Comparison of ENCODE assay signal across 9 mouse cellular contexts in genomic region chr9:51009656-51009950, GRCm38 (mm10). TPM values are rescaled to one million over a fixed set of nuclear protein-coding genes. Genes with fewer than 3 reads are reported as not detected.
A peak's percentile ranks its signal among the peaks of the same experiment; 100 is the strongest.
DNase-seq lines count a peak whose midpoint lies in the region; ATAC-seq lines count a peak whose summit lies in the region.
"Had no signal": no experiment of that assay in that cellular context is flagged by ENCODE, and none has a peak within 500 bp of the region (broad histone marks: within the 10 kb centered on the region; RNA-seq: fewer than 3 reads in every experiment).

No protein-coding gene starts in this region.

- no peak overlapping the region for H3K27ac ChIP-seq in hindbrain, embryonic 12.5 days
- no peak overlapping the region for H3K27ac ChIP-seq in midbrain, embryonic 12.5 days (replicated peaks)

- no peaks in the 10 kb centered on the region for H3K36me3 ChIP-seq in hindbrain, embryonic 12.5 days
- no peaks in the 10 kb centered on the region for H3K36me3 ChIP-seq in midbrain, embryonic 12.5 days

- no peak overlapping the region for H3K9ac ChIP-seq in hindbrain, embryonic 12.5 days
- H3K9ac ChIP-seq in midbrain, embryonic 12.5 days (replicated peaks) = no peak overlapping the region

- intact Hi-C loops in gastrocnemius, postnatal 14 days (cut with DNase I; ENCODE audit: low total_unique reads) = loop anchor here (1.0 kb wide), 1 partner anchor 160 kb away; no protein-coding TSS in a partner anchor

- H3K27me3 ChIP-seq in hindbrain, embryonic 12.5 days = no peaks in the 10 kb centered on the region
- peaks cover 9% of the 10 kb centered on the region for H3K27me3 ChIP-seq in midbrain, embryonic 12.5 days

- 3% methylated on average over 6 of the region's 6 CpGs for WGBS in hindbrain, embryonic 12.5 days
- 0% methylated on average over 6 of the region's 6 CpGs for WGBS in midbrain, embryonic 12.5 days

- no peaks in the 10 kb centered on the region for H3K4me1 ChIP-seq in hindbrain, embryonic 12.5 days
- no peaks in the 10 kb centered on the region for H3K4me1 ChIP-seq in midbrain, embryonic 12.5 days

- H3K4me3 ChIP-seq in hindbrain, embryonic 12.5 days = peak overlapping the region; percentile 84
- H3K4me3 ChIP-seq in midbrain, embryonic 12.5 days = peak overlapping the region; percentile 71

- ATAC-seq in hindbrain, embryonic 12.5 days (ENCODE audit: low FRiP score) = no peak; the same call in 1 of the 2 replicates
- ATAC-seq in midbrain, embryonic 12.5 days (ENCODE audit: low FRiP score, low read depth) = no peak

- DNase-seq in gastrocnemius, postnatal 10 days = peak; percentile 6
- no peak for DNase-seq in gastrocnemius, postnatal 14 days
- DNase-seq in retina, postnatal 7 days (ENCODE audit: low read depth, low spot score) = peak; percentile 13
- DNase-seq in retina, postnatal 1 day = no peak
- no peak for DNase-seq in adrenal gland, postnatal 4 days (ENCODE audit: low spot score in 2 of 2)
- no peak for DNase-seq in layer of hippocampus, postnatal 25 days (ENCODE audit: extremely low spot score in 1 of 2, low spot score in 1 of 2)

- no peaks in the 10 kb centered on the region for H3K9me3 ChIP-seq in hindbrain, embryonic 12.5 days (replicated peaks)
- H3K9me3 ChIP-seq in midbrain, embryonic 12.5 days = no peaks in the 10 kb centered on the region

- H3K4me2 ChIP-seq in hindbrain, embryonic 12.5 days (replicated peaks) = peak overlapping the region; percentile 74
- peak overlapping the region; percentile 84 for H3K4me2 ChIP-seq in midbrain, embryonic 12.5 days (replicated peaks)

RNA-seq across cellular contexts. Expression of gene Sik2, which starts 0.7 kb away (rescaled TPM):
- 10 to 100 TPM; 15.4 to 16.6 TPM for total RNA-seq in gastrocnemius, postnatal 10 days (2021)
- 10 to 100 TPM; 12.0 to 13.3 TPM for total RNA-seq in gastrocnemius, postnatal 14 days (2021)
- polyA plus RNA-seq in hindbrain, embryonic 12.5 days (2016; fragmentation: Nextera tagmentation; extraction: Ambion mirVana) = 17.7 and 20.3 TPM in 2 replicates
- 14.2 and 15.1 TPM in 2 replicates for polyA plus RNA-seq in midbrain, embryonic 12.5 days (2016; fragmentation: Nextera tagmentation; extraction: Ambion mirVana)
- total RNA-seq in adrenal gland, postnatal 4 days (2021) = 10 to 100 TPM; 51.1 to 56.3 TPM
- 10 to 100 TPM; 36.0 to 38.3 TPM for total RNA-seq in layer of hippocampus, postnatal 25 days (2021)

RNA-seq across cellular contexts. Expression of gene Btg4, which starts 51.1 kb away (rescaled TPM):
- total RNA-seq in gastrocnemius, postnatal 10 days (2021) = not detected
- total RNA-seq in gastrocnemius, postnatal 14 days (2021) = not detected
- not detected in 2 replicates for polyA plus RNA-seq in hindbrain, embryonic 12.5 days (2016; fragmentation: Nextera tagmentation; extraction: Ambion mirVana)
- not detected in 2 replicates for polyA plus RNA-seq in midbrain, embryonic 12.5 days (2016; fragmentation: Nextera tagmentation; extraction: Ambion mirVana)
- not detected for total RNA-seq in adrenal gland, postnatal 4 days (2021)
- not detected for total RNA-seq in layer of hippocampus, postnatal 25 days (2021)
- polyA plus RNA-seq: C2C12 had no signal

Comparison
In these comparisons a context has a peak if more than half of its experiments do, and no peak if none do; other contexts are left out.
1. DNase-seq: peak in gastrocnemius, postnatal 10 days (single experiment) and retina, postnatal 7 days (single experiment); none in gastrocnemius, postnatal 14 days (single experiment), retina, postnatal 1 day (single experiment), adrenal gland, postnatal 4 days (0 of 2) and layer of hippocampus, postnatal 25 days (0 of 2).